Mouse (Mus musculus): ENCODE measurements around the gene Lcp1.

DNA sequence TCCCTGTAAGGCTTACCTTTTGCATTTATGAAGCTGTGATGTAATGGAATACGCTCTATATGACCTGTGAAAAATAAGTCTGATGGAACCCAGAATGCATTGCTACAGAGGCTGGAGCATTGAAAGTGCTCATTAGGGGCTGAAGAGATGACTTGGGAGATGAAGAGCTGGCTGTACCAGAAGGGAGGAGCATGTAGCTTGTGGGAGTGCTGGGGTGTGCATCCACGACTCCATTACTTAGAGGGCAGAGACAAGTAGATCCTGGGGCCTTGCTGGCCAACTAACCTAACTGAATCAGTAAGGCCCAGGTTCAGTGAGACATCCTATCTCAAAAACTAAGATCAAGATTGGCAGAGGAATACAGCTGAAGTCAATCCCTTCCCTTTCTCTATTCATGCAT, 8.3 kb downstream of the Lcp1 start:
- TF ChIP-seq CTCF (IDR thresholded peaks at IDR 0.05; ENCODE audit: extremely low read depth, insufficient read depth, insufficient read length, insufficient replicate concordance) (no peak), POLR2A (IDR thresholded peaks at IDR 0.05; ENCODE audit: low read depth, low read length) (no peak)
